Mouse (Mus musculus): ENCODE measurements around the gene Rnf8.

DNA sequence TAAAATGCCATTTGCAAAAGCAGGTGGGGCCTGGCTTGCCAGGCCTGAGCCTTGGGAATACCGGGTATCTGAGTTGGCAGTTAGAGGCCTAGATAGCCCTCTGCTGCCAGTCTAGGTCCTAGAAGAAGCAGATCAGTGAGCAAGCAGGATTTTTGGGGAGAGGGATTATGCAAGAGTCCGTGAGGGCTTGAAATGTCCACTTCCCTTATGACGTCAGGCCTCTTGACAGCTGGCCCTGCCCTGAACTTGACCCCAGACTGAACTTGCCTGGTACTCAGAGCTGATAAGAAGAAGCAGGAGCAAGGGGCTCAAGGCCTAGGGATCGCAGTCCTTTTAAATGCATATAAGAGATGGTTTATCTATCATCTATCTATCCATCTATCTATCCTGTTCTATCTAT is 13.2 kb upstream of the Rnf8 start:
- TF ChIP-seq EP300 (IDR thresholded peaks at IDR 0.05; ENCODE audit: low read depth) = no peak
- TF ChIP-seq CTCF (IDR thresholded peaks at IDR 0.05; ENCODE audit: low read depth) = no peak
